Mouse (Mus musculus): Measurements from ENCODE around the gene Fam89a. TPM values are rescaled to one million over a fixed set of nuclear protein-coding genes. Genes with fewer than 3 reads are reported as not detected.

Gene Fam89a
- total RNA-seq, 2 experiments from 2014 or later = 0.40 to 0.74 TPM

Other genes starting within 250 kb of the Fam89a start
- gene Cog2, start 231.1 kb downstream of the Fam89a start, total RNA-seq (2021) = 10 to 100 TPM; 16.1 to 19.2 TPM
- 10 to 100 TPM; 15.7 to 19.7 TPM for gene Agt, start 182.1 kb downstream of the Fam89a start, total RNA-seq (2021)
- gene Capn9, start 175.7 kb downstream of the Fam89a start, total RNA-seq (2021) = not detected
- gene 2310022B05Rik, start 88.5 kb downstream of the Fam89a start, total RNA-seq (2021) = 10 to 100 TPM; 13.7 to 14.0 TPM
- 10 to 100 TPM; 18.6 to 20.8 TPM for gene Ttc13, start 29.8 kb downstream of the Fam89a start, total RNA-seq (2021)
- 1 to 10 TPM; 3.2 to 3.7 TPM for gene Arv1, start 29.7 kb downstream of the Fam89a start, total RNA-seq (2021)
- gene Trim67, start 41.3 kb upstream of the Fam89a start, total RNA-seq (2021) = under 1 TPM; 0.13 to 0.21 TPM
- gene Gnpat, start 111.2 kb upstream of the Fam89a start, total RNA-seq (2021) = 100 to 1,000 TPM; 125 to 145 TPM
- gene 2810004N23Rik, start 111.3 kb upstream of the Fam89a start, total RNA-seq (2021) = 10 to 100 TPM; 24.5 to 25.4 TPM
- 1 to 10 TPM; 6.2 to 7.3 TPM for gene Exoc8, start 145.9 kb upstream of the Fam89a start, total RNA-seq (2021)
- 1 to 10 TPM; 4.8 to 5.3 TPM for gene Sprtn, start 146.1 kb upstream of the Fam89a start, total RNA-seq (2021)
- gene Egln1, start 197.5 kb upstream of the Fam89a start, total RNA-seq (2021) = 100 to 1,000 TPM; 101 to 138 TPM